Mouse (Mus musculus) embryonic facial prominence, embryonic 11.5 days (tissue): Measurements from ENCODE around the gene Cpsf6. TPM values are rescaled to one million over a fixed set of nuclear protein-coding genes. Genes with fewer than 3 reads are reported as not detected.

ENCODE experiments used
- ATAC-seq: fragments of 200-750 bp; cut with Nextera tagmentation; replicated peaks from 2 replicates; pipeline ENCODE4 v1.8.0; 2017; ENCODE audit warnings: low read depth; ENCODE audit not compliant: insufficient number of reproducible peaks, low FRiP score, low TSS enrichment
- DNase-seq: peaks from one replicate; pipeline ENCODE4 v3.0.0-alpha.2; 2015; ENCODE audit warnings: low spot score
- H3K27ac ChIP-seq: fragments of 300-500 bp; sonication (generic); replicated peaks from 2 replicates; pipeline ENCODE4 v1.5.1; 2014; ENCODE audit warnings: mild to moderate bottlenecking, low read depth, low read length, control low read depth
- H3K27me3 ChIP-seq: fragments of 300-500 bp; sonication (generic); 2 replicates; pipeline ENCODE4 v1.6.1; 2014; ENCODE audit warnings: mild to moderate bottlenecking, low read length, moderate library complexity, mixed read lengths; ENCODE audit not compliant: control insufficient read depth, insufficient read depth
- H3K36me3 ChIP-seq: fragments of 300-500 bp; sonication (generic); replicated peaks from 2 replicates; pipeline ENCODE4 v1.6.1; 2014; ENCODE audit warnings: low read depth, mild to moderate bottlenecking, low read length, moderate library complexity, mixed read lengths; ENCODE audit not compliant: control insufficient read depth, insufficient read depth
- H3K4me1 ChIP-seq: fragments of 300-500 bp; sonication (generic); 2 replicates; pipeline ENCODE4 v1.6.1; 2014; ENCODE audit warnings: low read length, mixed read lengths; ENCODE audit not compliant: control insufficient read depth, insufficient read depth
- H3K4me2 ChIP-seq: fragments of 300-500 bp; sonication (generic); 2 replicates; pipeline ENCODE4 v1.6.1; 2014; ENCODE audit warnings: low read depth, mild to moderate bottlenecking, control low read depth, low read length, moderate library complexity
- H3K4me3 ChIP-seq: fragments of 300-500 bp; sonication (generic); 2 replicates; pipeline ENCODE4 v1.5.1; 2014; ENCODE audit warnings: low read depth, low read length, control low read depth
- H3K9ac ChIP-seq: fragments of 300-500 bp; sonication (generic); replicated peaks from 2 replicates; pipeline ENCODE4 v1.6.1; 2014; ENCODE audit warnings: mild to moderate bottlenecking, control low read depth, low read length
- H3K9me3 ChIP-seq: fragments of 300-500 bp; sonication (generic); replicated peaks from 2 replicates; pipeline ENCODE4 v1.6.1; 2016; ENCODE audit warnings: mild to moderate bottlenecking, low read length, inconsistent platforms, mixed read lengths; ENCODE audit not compliant: control insufficient read depth
- WGBS: fragments of 180-500 bp; shearing (Covaris S2); extraction: QIAGEN DNeasy Blood & Tissue Kit; methylation state at CpG from one replicate; pipeline ENCODE4 v1.1.7; 2014; 5-methylcytosine and 5-hydroxymethylcytosine counted together
- polyA plus RNA-seq: library from polyadenylated mRNA; unstranded; fragments of >200 nt; fragmentation: Nextera tagmentation; extraction: Ambion mirVana; gene quantifications from 2 replicates; pipeline ENCODE4 v1.2.1, GENCODE M21; 2014

Gene Cpsf6
- polyA plus RNA-seq, 1 experiment from 2014 or later: 223 TPM

DNA sequence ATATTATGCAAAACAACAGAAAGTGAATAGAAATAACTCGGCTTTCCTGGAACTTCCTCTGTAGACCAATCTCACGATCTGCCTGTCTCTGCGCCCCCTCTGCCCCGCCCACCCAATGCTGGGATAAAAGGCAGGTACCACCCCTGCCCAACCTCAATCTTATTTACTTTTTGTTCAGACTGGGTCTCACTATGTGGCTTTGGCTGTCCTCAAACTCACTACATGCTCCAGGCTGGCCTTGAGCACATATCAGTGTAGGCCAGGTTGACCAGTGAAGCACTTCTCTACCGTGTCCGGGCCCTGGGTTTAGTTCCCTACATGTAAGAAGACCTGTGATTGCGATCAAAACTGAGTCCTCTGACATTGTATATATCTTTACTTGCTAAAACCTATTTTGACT, 40.6 kb downstream of the Cpsf6 start:
- 89% methylated on average over 7 of the region's 7 CpGs for WGBS
- DNase-seq: no peak
- no peak overlapping the region for H3K4me2 ChIP-seq
- H3K27ac ChIP-seq: no peak overlapping the region
- no peak for ATAC-seq
- H3K36me3 ChIP-seq: no peaks in the 10 kb centered on the region; the same call in 1 of the 2 replicates
- H3K4me3 ChIP-seq: no peak overlapping the region
- H3K4me1 ChIP-seq: no peaks in the 10 kb centered on the region
- H3K9me3 ChIP-seq: no peaks in the 10 kb centered on the region
- no peak overlapping the region for H3K9ac ChIP-seq
- no peaks in the 10 kb centered on the region for H3K27me3 ChIP-seq

DNA sequence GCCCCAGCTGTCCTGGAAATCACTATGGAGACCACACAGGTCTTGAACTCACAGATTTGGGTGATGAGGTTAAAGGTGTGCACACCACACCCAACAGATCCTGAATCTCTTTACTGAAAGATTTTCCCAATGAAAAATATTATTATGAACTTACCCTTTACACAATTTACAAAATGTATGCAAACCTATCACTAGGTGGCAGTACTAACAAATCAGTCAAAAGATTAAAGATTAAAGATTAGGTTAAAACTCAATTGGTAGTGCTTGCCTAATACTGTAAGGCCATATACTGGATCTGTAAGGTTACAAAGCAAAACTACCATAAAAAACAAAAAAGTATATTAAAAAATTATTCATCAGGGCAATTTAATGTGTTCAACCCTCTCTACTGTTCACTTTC, 41.9 kb downstream of the Cpsf6 start:
- Histone ChIP-seq H3K4me3 (no peak overlapping the region), H3K36me3 (no peaks in the 10 kb centered on the region), H3K27ac (no peak overlapping the region), H3K9ac (no peak overlapping the region), H3K27me3 (no peaks in the 10 kb centered on the region), H3K4me2 (no peak overlapping the region), H3K4me1 (no peaks in the 10 kb centered on the region), H3K9me3 (no peaks in the 10 kb centered on the region)
- ATAC-seq (no peak), DNase-seq (no peak)

DNA sequence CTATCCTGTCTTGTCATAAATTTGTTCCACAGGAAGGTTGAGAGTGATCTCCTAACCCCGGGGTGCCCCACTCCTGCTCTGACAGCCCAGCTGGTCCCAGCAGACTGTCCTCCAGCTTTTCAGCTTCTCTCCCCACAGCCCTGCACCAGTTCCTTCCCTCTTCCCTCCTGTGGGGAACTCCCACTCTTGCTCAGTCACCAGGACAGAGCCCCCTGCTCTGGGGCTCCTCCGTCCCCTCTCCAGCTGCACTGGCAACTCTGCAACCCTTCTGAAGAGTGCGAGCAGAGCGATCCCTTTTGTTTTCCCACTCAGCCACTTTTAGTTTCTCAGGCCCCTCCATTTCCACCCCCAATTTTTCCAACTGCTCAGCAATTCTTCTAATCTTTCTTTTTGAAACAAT, 44.2 kb downstream of the Cpsf6 start:
- ATAC-seq (peak; percentile 70), DNase-seq (no peak)
- 39% methylated on average over 4 of the region's 4 CpGs for WGBS
- H3K36me3 ChIP-seq: no peaks in the 10 kb centered on the region
- H3K4me3 ChIP-seq: no peak overlapping the region
- H3K4me2 ChIP-seq: no peak overlapping the region
- no peak overlapping the region for H3K9ac ChIP-seq
- H3K9me3 ChIP-seq: no peaks in the 10 kb centered on the region
- no peak overlapping the region for H3K27ac ChIP-seq
- no peaks in the 10 kb centered on the region for H3K27me3 ChIP-seq
- H3K4me1 ChIP-seq: no peaks in the 10 kb centered on the region

DNA sequence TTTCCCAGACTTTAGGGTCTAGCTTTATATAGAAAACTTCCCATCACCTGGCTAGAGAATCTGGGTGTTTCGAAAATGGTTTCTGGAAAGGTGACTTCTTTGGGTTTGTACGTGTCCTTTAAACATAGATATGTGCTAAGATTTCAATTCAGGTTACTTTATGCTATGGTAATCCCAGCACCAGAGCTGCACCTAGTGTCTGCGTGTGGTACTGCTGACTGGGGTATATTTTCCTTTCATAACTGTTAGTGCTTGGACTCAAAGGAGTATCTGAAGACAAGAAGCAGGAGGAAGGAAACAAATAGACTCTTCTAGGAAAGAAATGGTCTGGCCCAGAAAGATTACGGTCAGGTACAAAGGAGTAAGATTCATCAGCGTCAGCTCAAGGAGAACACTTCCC, 49.3 kb downstream of the Cpsf6 start:
- ATAC-seq (no peak), DNase-seq (no peak)
- no peak overlapping the region for H3K4me3 ChIP-seq
- WGBS: 79% methylated on average over 5 of the region's 5 CpGs
- no peaks in the 10 kb centered on the region for H3K36me3 ChIP-seq
- no peaks in the 10 kb centered on the region for H3K4me1 ChIP-seq
- no peaks in the 10 kb centered on the region for H3K27me3 ChIP-seq
- H3K9ac ChIP-seq: no peak overlapping the region
- no peak overlapping the region for H3K27ac ChIP-seq
- H3K9me3 ChIP-seq: no peaks in the 10 kb centered on the region
- no peak overlapping the region for H3K4me2 ChIP-seq

DNA sequence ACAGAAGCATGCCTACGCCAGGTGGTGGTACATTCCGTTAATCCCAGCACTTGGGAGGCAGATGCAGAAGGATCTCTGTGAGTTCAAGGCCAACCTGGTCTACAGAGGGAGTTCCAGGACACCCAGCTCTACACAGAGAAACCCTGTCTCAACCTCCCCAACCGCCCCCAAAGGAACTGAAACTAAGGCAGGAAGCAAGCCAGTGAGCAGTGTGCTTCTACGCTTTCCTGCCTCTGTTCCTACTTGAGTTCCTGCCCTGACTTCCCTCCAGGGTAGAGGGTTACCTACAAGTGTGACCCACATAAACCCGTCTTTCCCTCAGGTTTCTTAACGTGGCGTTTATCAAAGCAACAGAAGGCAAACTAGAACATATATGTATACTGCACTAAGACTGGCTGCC, 56.0 kb downstream of the Cpsf6 start:
- DNase-seq (no peak), ATAC-seq (no peak)
- Histone ChIP-seq H3K4me1 (no peaks in the 10 kb centered on the region), H3K27me3 (no peaks in the 10 kb centered on the region), H3K9me3 (no peaks in the 10 kb centered on the region), H3K36me3 (no peaks in the 10 kb centered on the region), H3K9ac (no peak overlapping the region), H3K4me3 (no peak overlapping the region), H3K4me2 (no peak overlapping the region), H3K27ac (no peak overlapping the region)
- WGBS: 90% methylated on average over 7 of the region's 7 CpGs

DNA sequence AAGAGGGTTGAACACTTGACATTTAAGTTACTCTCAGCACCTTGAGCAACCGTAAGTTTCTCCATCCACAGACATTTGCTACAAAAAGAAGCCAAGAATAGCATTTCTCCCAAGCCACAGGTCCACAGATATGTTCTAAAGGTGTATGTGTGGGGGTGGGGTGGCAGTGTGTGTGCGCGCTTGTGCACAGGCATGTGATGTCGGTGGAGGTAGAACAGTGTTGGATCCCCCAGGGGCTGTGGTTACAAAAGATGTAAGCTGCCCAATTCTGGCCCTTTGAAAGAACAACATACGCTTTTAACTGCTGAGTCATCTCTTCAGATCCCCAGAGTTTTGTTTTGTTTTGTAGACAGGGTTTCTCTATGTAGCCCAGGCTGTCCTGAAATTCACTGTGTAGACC, 57.2 kb downstream of the Cpsf6 start:
- Histone ChIP-seq H3K36me3 (no peaks in the 10 kb centered on the region), H3K4me2 (no peak overlapping the region), H3K27me3 (no peaks in the 10 kb centered on the region), H3K9ac (no peak overlapping the region), H3K27ac (no peak overlapping the region), H3K4me3 (no peak overlapping the region), H3K9me3 (no peaks in the 10 kb centered on the region), H3K4me1 (no peaks in the 10 kb centered on the region)
- 96% methylated on average over 5 of the region's 5 CpGs for WGBS
- DNase-seq: no peak
- no peak for ATAC-seq

DNA sequence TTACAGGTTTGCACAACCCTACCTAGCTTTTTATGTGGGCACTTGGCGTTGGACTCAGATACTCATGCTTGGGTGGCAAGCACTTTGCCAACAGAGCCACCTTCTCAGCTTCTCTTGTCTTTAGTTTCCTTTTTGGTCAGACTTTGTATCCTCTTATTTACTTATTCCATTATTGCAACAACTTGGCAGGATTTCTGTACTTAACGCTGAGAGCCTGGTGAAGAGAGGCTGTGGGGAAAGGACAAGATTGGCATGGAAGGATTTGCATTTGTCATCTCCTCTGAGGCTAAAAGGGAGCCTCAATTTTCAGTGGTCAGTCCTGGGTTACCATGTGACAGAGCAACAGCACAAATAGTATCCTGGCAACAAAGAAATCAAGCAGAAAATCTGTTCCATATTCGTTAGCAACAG, 59.2 kb downstream of the Cpsf6 start:
- Histone ChIP-seq H3K4me1 (no peaks in the 10 kb centered on the region), H3K9ac (no peak overlapping the region), H3K36me3 (no peaks in the 10 kb centered on the region), H3K9me3 (no peaks in the 10 kb centered on the region), H3K27ac (no peak overlapping the region), H3K4me2 (no peak overlapping the region), H3K4me3 (no peak overlapping the region), H3K27me3 (no peaks in the 10 kb centered on the region)
- ATAC-seq (no peak), DNase-seq (no peak)
- 75% methylated on average over 3 of the region's 3 CpGs for WGBS

DNA sequence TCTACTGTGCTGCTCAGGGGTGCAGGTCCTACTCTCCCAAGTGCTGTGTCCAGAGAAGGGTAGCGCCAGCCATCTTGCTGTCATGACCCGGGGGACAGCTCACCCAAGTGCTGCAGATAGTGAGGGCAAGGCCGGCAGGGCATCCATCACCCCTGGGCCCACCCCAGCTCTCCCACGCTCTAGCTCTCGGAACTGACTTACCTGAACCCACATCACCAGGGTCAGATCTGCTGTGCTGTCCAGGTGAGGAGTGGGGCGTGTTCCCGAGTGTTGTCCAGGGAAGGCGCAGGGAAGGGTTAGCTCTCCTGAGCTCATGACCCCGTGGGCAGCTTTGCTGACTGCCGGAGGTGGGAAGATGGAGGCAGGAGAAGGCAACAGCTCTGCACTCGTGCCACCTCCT, 63.4 kb downstream of the Cpsf6 start:
- Histone ChIP-seq H3K4me1 (no peaks in the 10 kb centered on the region), H3K27me3 (no peaks in the 10 kb centered on the region), H3K36me3 (no peaks in the 10 kb centered on the region), H3K4me3 (no peak overlapping the region), H3K9me3 (no peaks in the 10 kb centered on the region), H3K27ac (no peak overlapping the region), H3K4me2 (no peak overlapping the region), H3K9ac (no peak overlapping the region)
- ATAC-seq (no peak), DNase-seq (no peak)
- WGBS: 89% methylated on average over 11 of the region's 11 CpGs

DNA sequence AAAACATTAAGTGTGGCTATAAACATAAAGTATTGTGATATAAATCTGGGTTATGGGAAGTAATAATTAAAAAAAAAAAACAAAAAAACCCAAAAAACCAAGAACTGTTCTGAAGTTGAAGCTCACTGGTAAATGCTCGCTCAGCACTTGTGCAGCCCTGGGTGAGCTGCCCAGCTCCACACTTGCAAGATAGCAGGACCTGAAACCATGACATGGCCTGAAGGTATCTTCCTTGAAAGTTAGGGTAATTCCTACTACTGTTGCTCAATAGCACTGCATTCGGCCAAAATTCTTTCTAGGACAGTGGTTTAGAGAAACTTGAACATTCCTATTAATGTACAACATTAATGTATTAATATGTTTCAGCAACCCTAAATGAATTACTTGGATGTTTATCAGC, 66.7 kb downstream of the Cpsf6 start:
- H3K4me1 ChIP-seq: no peaks in the 10 kb centered on the region
- ATAC-seq: no peak
- H3K4me3 ChIP-seq: no peak overlapping the region
- no peak overlapping the region for H3K4me2 ChIP-seq
- H3K36me3 ChIP-seq: no peaks in the 10 kb centered on the region
- H3K9me3 ChIP-seq: no peaks in the 10 kb centered on the region
- no peak for DNase-seq
- H3K27me3 ChIP-seq: no peaks in the 10 kb centered on the region
- no peak overlapping the region for H3K27ac ChIP-seq
- WGBS: 88% methylated on average over 2 of the region's 2 CpGs
- no peak overlapping the region for H3K9ac ChIP-seq
